Mouse (Mus musculus) 416B (cell line): ENCODE results near the gene Syt12.
A peak's percentile ranks its signal among the peaks of the same experiment; 100 is the strongest.
"Not testable (repeated sequence)": the region's sequence is repeated elsewhere in the genome, so short reads cannot be mapped to it uniquely, and the experiment has no call there.

Source experiments
- DNase-seq: peaks from one replicate; pipeline ENCODE4 v3.0.0; 2011; ENCODE audit warnings: low read depth

The Syt12 gene

DNA sequence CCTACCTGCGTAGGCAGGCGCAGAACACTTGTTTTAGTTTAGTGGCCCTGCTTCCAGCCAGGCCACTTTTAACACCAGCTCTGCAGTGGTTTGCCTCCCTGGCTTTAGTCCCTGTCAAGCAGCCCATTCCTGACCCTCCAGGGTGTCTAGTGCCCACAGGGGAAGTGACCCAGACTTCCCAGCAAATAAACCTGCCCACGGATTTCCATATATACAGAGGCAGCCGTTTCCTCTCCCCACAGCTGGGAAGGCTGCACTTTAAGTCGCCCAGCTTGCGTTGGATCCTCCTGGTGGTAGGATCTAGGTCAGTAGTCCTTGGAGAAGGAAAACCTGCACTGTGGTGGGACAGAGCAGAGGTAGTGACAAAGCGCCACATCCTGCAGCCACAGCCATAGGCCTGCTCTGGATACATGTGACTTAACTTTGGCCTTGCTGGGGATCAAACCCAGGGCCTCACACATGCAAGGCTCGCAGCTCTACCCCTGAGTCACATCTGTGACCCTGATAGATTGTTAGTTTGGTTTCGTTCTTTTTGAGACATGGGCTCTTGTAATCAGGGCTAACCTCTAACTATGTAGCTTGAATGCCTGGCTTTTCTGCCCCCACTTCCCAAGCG is 13.9 kb upstream of the Syt12 start:
- DNase-seq: no peak

DNA sequence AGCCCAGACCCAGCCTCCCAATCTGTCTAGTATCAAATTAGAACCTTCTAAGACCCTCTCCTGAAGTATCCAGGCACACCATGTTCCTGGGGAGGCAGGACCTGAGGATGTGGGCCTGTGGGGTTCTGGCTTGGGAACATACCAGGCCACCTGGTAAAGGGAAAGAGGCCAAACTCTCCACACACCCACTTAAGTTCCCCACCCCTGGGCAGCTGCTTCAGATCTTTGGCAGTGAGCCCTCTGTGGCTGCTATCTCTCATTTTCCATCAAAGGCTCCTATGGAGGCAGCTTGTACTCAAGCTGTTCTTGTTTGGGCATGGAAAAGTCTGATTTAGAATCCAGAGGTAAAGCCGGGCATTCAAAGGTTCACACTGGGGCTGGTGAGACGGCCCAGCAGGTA is 10.6 kb upstream of the Syt12 start:
- no peak for DNase-seq

- no peak for DNase-seq
These were observed 7.8 kb upstream of the Syt12 start for GRCm38 (mm10) chr19:4485006-4485405.

DNA sequence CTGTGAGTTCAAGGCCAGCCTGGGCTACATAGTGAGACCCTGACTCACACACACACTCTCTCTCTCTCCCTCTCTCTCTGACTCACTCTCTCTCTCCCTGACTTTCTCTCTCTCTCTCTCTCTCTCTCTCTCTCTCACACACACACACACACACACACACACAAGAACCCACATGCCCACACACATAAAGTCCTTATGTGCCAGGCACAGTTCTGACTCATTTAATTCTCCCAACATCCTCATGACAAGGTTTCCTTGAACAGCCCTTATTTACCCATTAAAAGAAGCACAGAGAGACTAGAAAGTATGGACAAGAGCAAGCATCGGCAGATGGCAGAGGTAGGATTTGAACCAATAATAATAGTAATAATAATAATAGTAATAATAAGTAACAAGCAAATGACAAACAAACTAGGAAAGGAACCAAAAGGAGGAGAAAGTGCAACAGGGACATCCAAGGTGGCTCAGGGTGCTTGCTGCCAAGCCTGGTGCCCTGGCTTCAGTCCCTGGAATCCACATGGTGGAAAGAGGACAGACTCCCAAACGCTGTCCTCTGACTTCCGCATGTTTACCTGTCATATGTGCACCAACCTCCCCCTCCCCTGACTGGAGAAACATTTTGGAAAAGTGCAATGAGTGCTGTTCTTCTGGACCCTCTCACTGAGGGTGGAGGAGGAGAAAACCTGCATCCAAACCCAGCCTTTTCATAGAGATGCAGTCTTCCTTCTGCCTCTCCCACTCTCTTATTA is 5.0 kb upstream of the Syt12 start:
- DNase-seq: no peak

GRCm38 (mm10) chr19:4481326-4481725 is 4.1 kb upstream of the Syt12 start:
- DNase-seq: no peak

GRCm38 (mm10) chr19:4480041-4480440 is 2.8 kb upstream of the Syt12 start:
- DNase-seq: no peak

- DNase-seq: peak; percentile 24
These were observed 906 bp upstream of the Syt12 start for GRCm38 (mm10) chr19:4478190-4478516.

DNA sequence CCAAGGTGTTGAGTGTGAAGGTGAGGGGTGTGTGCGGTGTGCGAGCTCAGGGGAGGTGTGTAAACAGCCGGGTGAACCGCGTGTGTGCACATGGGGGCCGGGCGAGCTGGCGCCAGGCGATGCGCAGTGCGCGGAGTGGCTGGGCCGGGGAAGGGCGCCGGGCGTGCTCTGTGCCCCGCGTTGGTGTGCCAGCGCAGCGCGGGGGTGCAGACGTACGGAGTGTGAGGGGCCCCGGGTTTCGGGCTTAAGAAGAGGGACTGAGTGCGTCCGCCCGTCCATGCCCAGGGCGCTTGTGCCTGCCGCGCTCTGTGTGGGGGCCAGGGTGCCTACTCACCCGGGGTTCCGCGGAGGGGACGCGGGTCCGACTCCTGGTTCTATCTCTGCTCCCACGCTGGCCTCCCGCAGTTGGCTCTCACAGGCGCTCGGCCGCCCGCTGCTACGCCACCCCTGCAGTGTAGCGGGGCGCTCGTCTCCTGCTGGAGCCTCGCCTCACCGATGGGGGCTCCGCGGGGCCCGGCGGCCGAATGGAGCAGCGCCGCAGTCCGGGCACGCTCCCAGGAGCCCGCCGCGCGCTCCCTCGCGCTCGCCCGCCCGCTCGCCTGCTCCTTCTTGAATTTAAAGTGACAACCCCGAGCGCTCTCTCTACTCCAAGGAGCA is 518 bp downstream of the Syt12 start:
- DNase-seq: no peak

- DNase-seq: peak; percentile 70
These were observed 1.9 kb downstream of the Syt12 start for GRCm38 (mm10) chr19:4475224-4475925.

GRCm38 (mm10) chr19:4474739-4475138 is 2.5 kb downstream of the Syt12 start:
- DNase-seq: no peak

GRCm38 (mm10) chr19:4473549-4473948 is 3.7 kb downstream of the Syt12 start:
- DNase-seq: no peak

DNA sequence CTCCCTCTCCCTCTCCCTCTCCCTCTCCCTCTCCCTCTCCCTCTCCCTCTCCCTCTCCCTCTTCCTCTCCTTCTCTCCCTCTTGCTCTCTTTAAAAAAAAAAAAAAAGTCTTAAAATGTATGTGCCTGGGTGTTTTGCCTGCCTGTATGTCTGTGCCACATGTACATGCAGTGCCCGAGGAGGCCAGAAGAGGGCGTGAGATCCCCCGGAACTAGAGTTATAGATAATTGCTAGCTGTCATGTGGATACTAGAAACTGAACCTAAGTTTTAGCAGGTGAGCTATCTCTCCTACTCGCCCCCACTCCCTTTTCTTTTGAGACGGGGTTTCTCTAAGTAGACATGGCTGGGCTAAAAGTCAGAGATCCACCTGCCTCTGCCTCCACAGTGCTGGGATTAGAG is 8.9 kb downstream of the Syt12 start:
- peak; percentile 36 for DNase-seq

DNA sequence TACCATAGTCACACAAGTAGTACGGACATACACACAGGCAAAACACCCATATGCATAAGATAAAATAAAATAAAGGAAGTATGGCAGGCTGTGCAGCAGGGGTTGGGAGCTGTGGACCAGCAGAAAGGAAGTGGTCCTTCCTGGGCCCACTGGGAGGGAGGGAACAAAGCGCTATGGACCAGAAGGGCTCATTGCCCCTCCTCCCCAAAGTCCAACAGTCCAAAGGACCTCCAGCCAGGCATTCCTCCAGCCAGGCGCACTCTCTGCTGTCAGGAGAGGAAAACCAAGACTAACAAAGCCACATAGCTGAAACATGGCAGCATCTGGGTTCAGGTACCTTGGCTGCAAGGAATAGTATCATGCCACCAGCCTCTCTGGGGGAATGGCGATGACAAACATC is 12.6 kb downstream of the Syt12 start:
- no peak for DNase-seq

DNA sequence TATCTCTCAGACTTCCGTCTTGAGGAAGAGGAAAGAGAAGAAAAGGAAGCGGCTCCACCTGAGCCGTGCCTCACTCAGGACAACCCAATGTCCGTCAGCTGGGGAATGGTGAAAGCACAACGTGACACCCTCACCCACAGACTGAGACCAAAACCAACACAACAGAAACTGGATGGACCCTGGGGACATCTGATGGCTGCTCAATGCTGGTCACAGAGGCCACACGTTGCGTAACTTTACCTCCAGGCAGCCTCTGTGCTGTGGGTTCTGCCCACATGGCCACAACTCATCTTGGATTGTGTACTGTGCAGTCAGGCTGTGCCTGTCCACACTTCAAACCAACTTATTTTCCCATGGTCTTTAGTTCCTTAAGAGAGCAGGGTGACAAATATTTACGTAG is 15.3 kb downstream of the Syt12 start:
- DNase-seq: peak; percentile 74

GRCm38 (mm10) chr19:4456227-4456626 is 21.0 kb downstream of the Syt12 start:
- peak; percentile 32 for DNase-seq

- DNase-seq: no peak
These were observed 22.0 kb downstream of the Syt12 start for GRCm38 (mm10) chr19:4455071-4455800.

- not testable (repeated sequence) for DNase-seq
These were observed 23.2 kb downstream of the Syt12 start for GRCm38 (mm10) chr19:4454040-4454439.

DNA sequence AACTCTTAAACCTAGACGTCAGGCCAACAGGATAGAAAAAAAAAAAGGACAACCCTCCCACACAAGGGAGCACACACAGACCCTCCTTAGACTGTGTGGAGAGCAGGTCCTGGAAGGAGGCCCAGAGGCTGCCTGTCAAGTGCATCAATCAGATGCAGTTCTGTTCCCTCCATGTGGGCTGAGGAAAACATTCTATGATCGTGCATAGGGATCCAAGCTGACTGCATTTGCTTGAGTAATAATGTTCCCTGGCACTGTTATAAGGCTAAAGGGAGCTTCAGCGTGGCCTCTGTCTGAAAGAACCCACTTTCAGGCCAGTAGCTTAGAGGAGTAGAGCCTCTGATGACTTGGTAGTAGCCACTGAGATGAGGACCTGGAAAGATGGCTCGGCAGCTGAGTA is 24.7 kb downstream of the Syt12 start:
- no peak for DNase-seq

- no peak for DNase-seq
These were observed 25.3 kb downstream of the Syt12 start for GRCm38 (mm10) chr19:4451965-4452364.

- no peak for DNase-seq
These were observed 26.1 kb downstream of the Syt12 start for GRCm38 (mm10) chr19:4451098-4451497.

- DNase-seq: no peak
These were observed 26.6 kb downstream of the Syt12 start for GRCm38 (mm10) chr19:4450666-4451065.

- DNase-seq: no peak
These were observed 28.0 kb downstream of the Syt12 start for GRCm38 (mm10) chr19:4449230-4449629.
